Mouse (Mus musculus) left cerebral cortex, adult 6 months (tissue): ENCODE data around the gene Olfr876. TPM values are rescaled to one million over a fixed set of nuclear protein-coding genes. Genes with fewer than 3 reads are reported as not detected.

Experiments used
- long read RNA-seq, 2 experiments: library from polyadenylated mRNA; unstranded; transcript quantifications; one replicate each; pipeline ENCODE4 v2.0.0; 2019 to 2020
- polyA plus RNA-seq: library from polyadenylated mRNA; unstranded; fragments of <200 nt; fragmentation: Nextera tagmentation; gene quantifications from 2 replicates; pipeline ENCODE4 v1.2.3, GENCODE M21; 2021

Olfr876 gene
- polyA plus RNA-seq: not detected in 2 replicates
- long read RNA-seq, experiment 1: 0 reads
- long read RNA-seq, experiment 2: 0 reads

GRCm38 (mm10) chr9:37802731-37803130, at the start of gene Olfr876:
Gene Olfr876 (plus strand): TSS chr9:37803031.

GRCm38 (mm10) chr9:37771759-37772158, 31.1 kb upstream of the Olfr876 start, which contains the start of gene Olfr875:
Gene Olfr875 (plus strand): TSS chr9:37771857.

GRCm38 (mm10) chr9:37853969-37854368, 51.1 kb downstream of the Olfr876 start, which contains the start of gene Olfr877:
Gene Olfr877 (plus strand): TSS chr9:37854269.

Other genes with a start within 250 kb of the Olfr876 start
- 14.4 and 16.3 TPM in 2 replicates for gene Siae, start 247.3 kb upstream of the Olfr876 start, polyA plus RNA-seq
- 6.6 and 7.7 TPM in 2 replicates for gene Spa17, start 189.3 kb upstream of the Olfr876 start, polyA plus RNA-seq
- 74.7 and 81.0 TPM in 2 replicates for gene Tbrg1, start 145.7 kb upstream of the Olfr876 start, polyA plus RNA-seq
- not detected in 2 replicates for gene Panx3, start 133.8 kb upstream of the Olfr876 start, polyA plus RNA-seq
- gene Olfr160, start 86.8 kb upstream of the Olfr876 start, polyA plus RNA-seq: not detected in 2 replicates
- gene Olfr874, start 57.9 kb upstream of the Olfr876 start, polyA plus RNA-seq: not detected in 2 replicates
- not detected in 2 replicates for gene Olfr875, start 31.2 kb upstream of the Olfr876 start, polyA plus RNA-seq
- gene Olfr877, start 51.2 kb downstream of the Olfr876 start, polyA plus RNA-seq: not detected in 2 replicates
- not detected in 2 replicates for gene Olfr145, start 93.7 kb downstream of the Olfr876 start, polyA plus RNA-seq
- gene Olfr878, start 114.8 kb downstream of the Olfr876 start, polyA plus RNA-seq: not detected in 2 replicates
- gene Olfr881, start 188.8 kb downstream of the Olfr876 start, polyA plus RNA-seq: not detected in 2 replicates
- gene Olfr883, start 222.8 kb downstream of the Olfr876 start, polyA plus RNA-seq: not detected in 2 replicates
- gene Olfr884, start 243.5 kb downstream of the Olfr876 start, polyA plus RNA-seq: not detected in 2 replicates